Mouse (Mus musculus): Measurements from ENCODE around the gene Ghdc. TPM values are rescaled to one million over a fixed set of nuclear protein-coding genes. Genes with fewer than 3 reads are reported as not detected.

Ghdc gene
- polyA plus RNA-seq, 1 experiment, result 4.9 TPM

DNA sequence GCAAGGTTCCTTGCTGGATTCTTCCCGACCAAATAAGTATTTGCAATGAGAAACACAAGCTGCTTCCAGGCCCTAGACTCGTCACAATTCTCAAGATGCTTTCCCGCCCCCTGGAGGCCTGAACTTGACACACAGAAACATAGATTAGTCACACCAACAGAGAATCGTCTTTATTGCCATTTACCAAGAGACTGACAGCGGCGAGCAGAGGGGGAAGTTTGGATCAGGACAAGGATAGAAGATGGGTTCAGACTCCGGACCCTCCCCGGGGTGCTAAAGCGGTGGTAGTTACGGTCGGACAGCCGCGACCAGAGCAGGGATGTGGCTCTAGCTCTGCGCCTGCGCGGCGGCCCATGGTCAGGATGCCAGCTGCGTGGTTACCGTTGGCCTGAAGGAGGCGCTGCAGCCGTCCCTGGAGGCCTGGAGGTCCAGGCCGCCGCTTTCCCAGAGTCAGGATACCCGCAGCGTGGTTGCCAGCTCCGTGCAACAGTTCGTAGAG is 9.2 kb downstream of the Ghdc start:
- H3K4me3 ChIP-seq (replicated peaks; ENCODE audit: control insufficient read depth, low read depth, low read length), result peak overlapping the region; percentile 63
- under 1% methylated on average over 27 of the region's 27 CpGs for WGBS
- no peak overlapping the region; the same call in 1 of the 2 replicates for H3K27ac ChIP-seq (ENCODE audit: control insufficient read depth, insufficient read depth, low read depth, low read length, poor library complexity)
- peak; percentile 75 for TF ChIP-seq CTCF (IDR thresholded peaks at IDR 0.05; ENCODE audit: control insufficient read depth, insufficient read depth, low read length)
- peak; percentile 56; the same call in 1 of the 2 replicates for TF ChIP-seq POLR2A (IDR thresholded peaks at IDR 0.05; ENCODE audit: borderline replicate concordance, control insufficient read depth, low read depth, low read length)
- peaks cover 1% of the 10 kb centered on the region; the same call in 1 of the 2 replicates for H3K4me1 ChIP-seq (ENCODE audit: control insufficient read depth, insufficient read depth, low read length)

- H3K27ac ChIP-seq (ENCODE audit: control insufficient read depth, insufficient read depth, low read depth, low read length, poor library complexity), result no peak within 1 kb of the TSS
- no peak within 1 kb of the TSS for H3K4me3 ChIP-seq (replicated peaks; ENCODE audit: control insufficient read depth, low read depth, low read length)
- WGBS, result under 1% methylated on average over 51 of the region's 51 CpGs
- TF ChIP-seq POLR2A (IDR thresholded peaks at IDR 0.05; ENCODE audit: borderline replicate concordance, control insufficient read depth, low read depth, low read length) (no peak), CTCF (IDR thresholded peaks at IDR 0.05; ENCODE audit: control insufficient read depth, insufficient read depth, low read length) (peak; percentile 8; the same call in 1 of the 2 replicates)
- H3K4me1 ChIP-seq (ENCODE audit: control insufficient read depth, insufficient read depth, low read length), result peaks cover 1% of the 10 kb centered on the region; the same call in 1 of the 2 replicates
Observed at GRCm38 (mm10) chr11:100759611-100760233, 11.0 kb downstream of the Ghdc start, which contains the start of gene Kcnh4. Kcnh4 (minus strand) TSS chr11:100759942.

- H3K27ac ChIP-seq (ENCODE audit: control insufficient read depth, insufficient read depth, low read depth, low read length, poor library complexity), result no peak overlapping the region
- WGBS, result 2% methylated on average over 35 of the region's 35 CpGs
- TF ChIP-seq CTCF (IDR thresholded peaks at IDR 0.05; ENCODE audit: control insufficient read depth, insufficient read depth, low read length) (no peak), POLR2A (IDR thresholded peaks at IDR 0.05; ENCODE audit: borderline replicate concordance, control insufficient read depth, low read depth, low read length) (no peak)
- no peak overlapping the region for H3K4me3 ChIP-seq (replicated peaks; ENCODE audit: control insufficient read depth, low read depth, low read length)
- peaks cover 1% of the 10 kb centered on the region; the same call in 1 of the 2 replicates for H3K4me1 ChIP-seq (ENCODE audit: control insufficient read depth, insufficient read depth, low read length)
Observed at GRCm38 (mm10) chr11:100758707-100759610, 11.8 kb downstream of the Ghdc start.

- H3K27ac ChIP-seq (ENCODE audit: control insufficient read depth, insufficient read depth, low read depth, low read length, poor library complexity), result no peak overlapping the region
- TF ChIP-seq CTCF (IDR thresholded peaks at IDR 0.05; ENCODE audit: control insufficient read depth, insufficient read depth, low read length) (no peak), POLR2A (IDR thresholded peaks at IDR 0.05; ENCODE audit: borderline replicate concordance, control insufficient read depth, low read depth, low read length) (no peak)
- H3K4me3 ChIP-seq (replicated peaks; ENCODE audit: control insufficient read depth, low read depth, low read length), result no peak overlapping the region
- WGBS, result 41% methylated on average over 12 of the region's 12 CpGs
- H3K4me1 ChIP-seq (ENCODE audit: control insufficient read depth, insufficient read depth, low read length), result peaks cover 1% of the 10 kb centered on the region; the same call in 1 of the 2 replicates
Observed at GRCm38 (mm10) chr11:100757566-100757965, 13.2 kb downstream of the Ghdc start.

DNA sequence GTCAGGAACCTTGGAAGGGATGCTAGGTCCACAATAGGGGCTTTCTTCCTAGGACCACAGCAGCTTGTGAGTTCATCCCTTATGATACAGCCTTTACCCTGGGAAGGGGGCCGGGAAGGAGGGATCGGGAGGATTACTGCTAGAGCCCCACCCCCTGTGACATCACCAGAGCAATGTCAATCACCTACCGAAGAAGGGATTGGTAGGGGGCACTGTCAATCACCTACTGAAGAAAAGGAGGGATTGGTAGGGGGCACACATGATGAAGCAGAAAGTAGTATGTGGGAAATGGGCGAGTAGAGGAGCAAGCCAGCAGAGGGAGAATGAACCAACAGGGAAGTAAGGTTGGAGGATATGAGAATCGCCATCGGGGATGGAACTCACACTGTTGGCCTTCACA is 14.3 kb downstream of the Ghdc start:
- TF ChIP-seq CTCF (IDR thresholded peaks at IDR 0.05; ENCODE audit: control insufficient read depth, insufficient read depth, low read length) (no peak), POLR2A (IDR thresholded peaks at IDR 0.05; ENCODE audit: borderline replicate concordance, control insufficient read depth, low read depth, low read length) (no peak)
- no peak overlapping the region for H3K27ac ChIP-seq (ENCODE audit: control insufficient read depth, insufficient read depth, low read depth, low read length, poor library complexity)
- no peak overlapping the region for H3K4me3 ChIP-seq (replicated peaks; ENCODE audit: control insufficient read depth, low read depth, low read length)
- H3K4me1 ChIP-seq (ENCODE audit: control insufficient read depth, insufficient read depth, low read length), result no peaks in the 10 kb centered on the region
- 65% methylated on average over 6 of the region's 6 CpGs for WGBS

DNA sequence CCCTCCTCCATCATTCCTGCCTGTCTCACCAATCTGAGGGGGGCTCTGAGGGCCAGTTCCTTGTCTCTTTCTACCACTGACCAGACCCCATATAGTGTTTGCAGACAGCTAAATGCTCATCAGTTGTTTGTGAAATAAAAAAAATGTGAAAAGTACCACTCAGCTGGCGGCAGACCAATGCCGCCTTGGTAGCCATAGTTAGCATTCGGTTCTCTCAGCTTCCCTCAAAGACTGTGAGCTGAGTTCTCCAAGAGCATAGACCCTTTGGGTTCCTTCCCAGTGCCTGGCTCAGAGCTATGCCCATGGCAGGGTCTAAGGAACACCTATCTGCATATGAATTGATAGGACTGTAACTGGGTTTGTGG is 16.1 kb downstream of the Ghdc start:
- Histone ChIP-seq H3K4me1 (ENCODE audit: control insufficient read depth, insufficient read depth, low read length) (no peaks in the 10 kb centered on the region; the same call in 1 of the 2 replicates), H3K27ac (ENCODE audit: control insufficient read depth, insufficient read depth, low read depth, low read length, poor library complexity) (no peak overlapping the region), H3K4me3 (replicated peaks; ENCODE audit: control insufficient read depth, low read depth, low read length) (no peak overlapping the region)
- TF ChIP-seq POLR2A (IDR thresholded peaks at IDR 0.05; ENCODE audit: borderline replicate concordance, control insufficient read depth, low read depth, low read length), result no peak
- 86% methylated on average over 3 of the region's 3 CpGs for WGBS

DNA sequence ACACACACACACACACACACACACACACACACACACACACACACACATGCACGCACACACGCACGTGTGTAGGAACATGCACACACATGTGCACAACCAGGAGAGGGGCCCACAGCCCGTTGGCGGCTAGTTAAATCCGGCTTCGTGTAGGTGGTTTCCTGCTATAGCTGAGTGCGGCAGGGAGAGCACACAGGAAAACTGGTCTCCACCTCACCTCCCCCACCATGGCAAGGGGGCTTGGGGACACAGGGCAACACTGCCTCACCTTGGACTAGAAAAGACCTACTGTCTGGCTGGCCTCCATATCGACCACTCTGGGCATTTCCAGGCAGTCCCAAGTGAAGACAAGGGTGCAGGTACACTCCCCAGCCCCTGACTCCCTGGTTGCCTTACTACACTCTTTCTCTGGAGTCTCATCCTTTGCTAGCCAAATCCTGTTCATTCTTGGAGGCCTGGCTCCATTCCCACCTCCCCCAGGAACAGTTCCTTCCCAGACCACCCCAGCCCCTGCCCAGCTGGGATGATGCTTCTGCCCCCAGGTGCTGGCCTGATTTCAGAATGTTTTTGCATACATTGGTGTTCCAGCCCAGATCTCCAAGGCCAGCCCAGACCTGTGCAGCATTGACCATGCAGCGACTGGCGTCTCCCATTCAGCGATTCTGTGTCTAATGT is 16.6 kb downstream of the Ghdc start:
- H3K4me3 ChIP-seq (replicated peaks; ENCODE audit: control insufficient read depth, low read depth, low read length), result no peak overlapping the region
- H3K27ac ChIP-seq (ENCODE audit: control insufficient read depth, insufficient read depth, low read depth, low read length, poor library complexity), result no peak overlapping the region
- 60% methylated on average over 12 of the region's 12 CpGs for WGBS
- H3K4me1 ChIP-seq (ENCODE audit: control insufficient read depth, insufficient read depth, low read length), result no peaks in the 10 kb centered on the region; the same call in 1 of the 2 replicates
- TF ChIP-seq CTCF (IDR thresholded peaks at IDR 0.05; ENCODE audit: control insufficient read depth, insufficient read depth, low read length), result no peak
- TF ChIP-seq POLR2A (IDR thresholded peaks at IDR 0.05; ENCODE audit: borderline replicate concordance, control insufficient read depth, low read depth, low read length), result no peak

Measured in bone marrow, adult 2 months (tissue).